14 mouse cellular contexts compared by ENCODE assay signal in the genomic region with DNA sequence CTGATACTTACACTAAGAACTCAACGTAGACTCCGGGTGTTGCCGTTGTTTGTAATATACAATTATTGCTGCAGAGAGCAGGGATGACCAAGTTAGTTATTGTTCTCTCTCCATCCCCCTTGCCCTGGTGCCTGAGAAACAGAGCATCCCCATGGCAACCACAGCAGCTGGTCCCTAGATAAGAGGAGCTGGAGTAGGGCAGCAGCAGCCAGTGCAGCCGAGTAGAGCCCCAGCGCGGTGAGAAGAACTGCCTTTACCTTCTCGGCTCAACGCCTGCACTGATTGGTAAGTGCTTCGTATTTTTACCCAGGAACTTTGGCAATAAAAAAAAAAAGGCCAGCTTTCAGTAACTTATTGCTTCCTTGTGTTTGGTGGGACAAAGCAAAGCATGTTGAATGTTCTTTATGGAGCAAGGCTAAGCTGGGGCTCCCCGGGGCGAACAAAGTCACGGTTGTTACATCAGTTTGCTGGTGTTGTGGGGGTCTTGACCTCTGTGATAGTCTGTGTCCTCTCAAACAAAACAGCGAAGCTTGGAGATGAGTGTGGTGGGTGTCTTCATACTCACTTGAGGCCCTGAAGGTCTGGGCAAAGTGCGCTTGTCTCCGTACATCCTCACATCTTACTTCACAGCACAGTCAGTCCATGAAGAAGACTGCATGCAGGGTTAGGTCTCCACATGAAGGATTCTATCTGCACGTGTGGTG. TPM values are rescaled to one million over a fixed set of nuclear protein-coding genes. Genes with fewer than 3 reads are reported as not detected.
DNase-seq lines count a peak whose midpoint lies in the region; ATAC-seq lines count a peak whose summit lies in the region.
"Had no signal": no experiment of that assay in that cellular context is flagged by ENCODE, and none has a peak within 500 bp of the region (broad histone marks: within the 10 kb centered on the region; RNA-seq: fewer than 3 reads in every experiment).

A gene (plus strand): TSS at position 207 of the 704 bp plus-strand sequence.

- H3K9me3 ChIP-seq in heart, embryonic 11.5 days (replicated peaks; ENCODE audit: control insufficient read depth, low read length), result no peaks in the 10 kb centered on the region
- no peaks in the 10 kb centered on the region for H3K9me3 ChIP-seq in forebrain, embryonic 13.5 days (replicated peaks)
- no peaks in the 10 kb centered on the region for H3K9me3 ChIP-seq in midbrain, embryonic 10.5 days (replicated peaks)
- no peaks in the 10 kb centered on the region for H3K9me3 ChIP-seq in intestine, embryonic 16.5 days (ENCODE audit: control insufficient read depth, low read length)
- H3K9me3 ChIP-seq in intestine, embryonic 15.5 days, result no peaks in the 10 kb centered on the region
- H3K9me3 ChIP-seq: heart, embryonic 15.5 days; limb, embryonic 15.5 days had no signal

- H3K4me3 ChIP-seq in heart, embryonic 11.5 days (ENCODE audit: low read depth, low read length), result peak within 1 kb of the TSS; percentile 10
- no peak within 1 kb of the TSS for H3K4me3 ChIP-seq in forebrain, embryonic 13.5 days
- peak within 1 kb of the TSS; percentile 34 for H3K4me3 ChIP-seq in midbrain, embryonic 10.5 days
- no peak within 1 kb of the TSS for H3K4me3 ChIP-seq in intestine, embryonic 16.5 days (ENCODE audit: low read length)
- H3K4me3 ChIP-seq in intestine, embryonic 15.5 days (replicated peaks), result no peak within 1 kb of the TSS
- H3K4me3 ChIP-seq: heart, embryonic 15.5 days; limb, embryonic 15.5 days had no signal

- H3K27ac ChIP-seq in heart, embryonic 11.5 days (ENCODE audit: low read depth, low read length), result no peak within 1 kb of the TSS
- no peak within 1 kb of the TSS for H3K27ac ChIP-seq in forebrain, embryonic 13.5 days
- H3K27ac ChIP-seq in midbrain, embryonic 10.5 days (replicated peaks), result peak within 1 kb of the TSS; percentile 74
- H3K27ac ChIP-seq in intestine, embryonic 16.5 days (ENCODE audit: low read length), result no peak within 1 kb of the TSS
- no peak within 1 kb of the TSS for H3K27ac ChIP-seq in intestine, embryonic 15.5 days
- H3K27ac ChIP-seq: heart, embryonic 15.5 days; limb, embryonic 15.5 days had no signal

- H3K4me2 ChIP-seq in heart, embryonic 11.5 days, result peak within 1 kb of the TSS; percentile 45
- H3K4me2 ChIP-seq in forebrain, embryonic 13.5 days, result peak within 1 kb of the TSS; percentile 8
- H3K4me2 ChIP-seq in intestine, embryonic 16.5 days (ENCODE audit: low read depth, low read length), result no peak within 1 kb of the TSS
- no peak within 1 kb of the TSS for H3K4me2 ChIP-seq in intestine, embryonic 15.5 days (replicated peaks)
- H3K4me2 ChIP-seq: heart, embryonic 15.5 days; limb, embryonic 15.5 days had no signal

- H3K36me3 ChIP-seq in heart, embryonic 11.5 days (ENCODE audit: control insufficient read depth, insufficient read depth, low read length), result no peaks in the 10 kb centered on the region
- no peaks in the 10 kb centered on the region for H3K36me3 ChIP-seq in forebrain, embryonic 13.5 days (ENCODE audit: poor library complexity, severe bottlenecking)
- no peaks in the 10 kb centered on the region for H3K36me3 ChIP-seq in midbrain, embryonic 10.5 days
- no peaks in the 10 kb centered on the region for H3K36me3 ChIP-seq in intestine, embryonic 16.5 days (ENCODE audit: control insufficient read depth, insufficient read depth, low read length)
- no peaks in the 10 kb centered on the region for H3K36me3 ChIP-seq in intestine, embryonic 15.5 days
- H3K36me3 ChIP-seq: heart, embryonic 15.5 days; limb, embryonic 15.5 days had no signal

- H3K9ac ChIP-seq in heart, embryonic 11.5 days (ENCODE audit: low read depth, low read length), result peak within 1 kb of the TSS; percentile 30; the same call in 1 of the 2 replicates
- H3K9ac ChIP-seq in forebrain, embryonic 13.5 days, result no peak within 1 kb of the TSS
- no peak within 1 kb of the TSS for H3K9ac ChIP-seq in intestine, embryonic 16.5 days (ENCODE audit: low read depth, low read length)
- no peak within 1 kb of the TSS for H3K9ac ChIP-seq in intestine, embryonic 15.5 days
- H3K9ac ChIP-seq: heart, embryonic 15.5 days; limb, embryonic 15.5 days had no signal

- no peaks in the 10 kb centered on the region for H3K27me3 ChIP-seq in heart, embryonic 11.5 days (ENCODE audit: control insufficient read depth, insufficient read depth, low read length)
- no peaks in the 10 kb centered on the region for H3K27me3 ChIP-seq in forebrain, embryonic 13.5 days
- peaks cover 6% of the 10 kb centered on the region; the same call in 1 of the 2 replicates for H3K27me3 ChIP-seq in midbrain, embryonic 10.5 days (ENCODE audit: low read depth, poor library complexity, severe bottlenecking)
- no peaks in the 10 kb centered on the region for H3K27me3 ChIP-seq in intestine, embryonic 16.5 days (replicated peaks; ENCODE audit: control insufficient read depth, insufficient read depth, low read length)
- no peaks in the 10 kb centered on the region for H3K27me3 ChIP-seq in intestine, embryonic 15.5 days (replicated peaks)
- H3K27me3 ChIP-seq: heart, embryonic 15.5 days; limb, embryonic 15.5 days had no signal

- intact Hi-C loops in heart, postnatal 36 days (cut with DNase I), result no loop called here

- ATAC-seq in heart, embryonic 11.5 days (replicated peaks; ENCODE audit: insufficient number of reproducible peaks, low FRiP score, low TSS enrichment), result no peak
- ATAC-seq in forebrain, embryonic 13.5 days, result peak; percentile 86; the same call in 1 of the 2 replicates
- no peak for ATAC-seq in intestine, embryonic 16.5 days
- no peak for ATAC-seq in intestine, embryonic 15.5 days
- ATAC-seq: Patski had no signal

- DNase-seq in heart, postnatal 36 days, result no peak
- peak; percentile 68 for DNase-seq in midbrain, embryonic 10.5 days (ENCODE audit: low spot score)
- DNase-seq in retina, embryonic 14.5 days (ENCODE audit: low spot score), result peak; percentile 79
- no peak for DNase-seq in thymus, postnatal 25 days
- DNase-seq: kidney, adult 2 months; lung, postnatal 36 days had no signal

- H3K4me1 ChIP-seq in heart, embryonic 11.5 days (ENCODE audit: control insufficient read depth, insufficient read depth, low read length), result peaks cover 13% of the 10 kb centered on the region
- peaks cover 8% of the 10 kb centered on the region for H3K4me1 ChIP-seq in forebrain, embryonic 13.5 days
- H3K4me1 ChIP-seq in midbrain, embryonic 10.5 days, result peaks cover 20% of the 10 kb centered on the region
- H3K4me1 ChIP-seq in intestine, embryonic 16.5 days (ENCODE audit: control insufficient read depth, insufficient read depth, low read length), result no peaks in the 10 kb centered on the region
- H3K4me1 ChIP-seq in intestine, embryonic 15.5 days (replicated peaks), result no peaks in the 10 kb centered on the region
- H3K4me1 ChIP-seq: limb, embryonic 15.5 days had no signal

- WGBS in heart, embryonic 11.5 days (ENCODE audit: insufficient replicate concordance), result 46% methylated on average over 16 of the region's 16 CpGs
- 62% methylated on average over 16 of the region's 16 CpGs for WGBS in forebrain, embryonic 13.5 days
- 51% methylated on average over 16 of the region's 16 CpGs for WGBS in midbrain, embryonic 10.5 days
- 63% methylated on average over 16 of the region's 16 CpGs for WGBS in intestine, embryonic 16.5 days
- WGBS in intestine, embryonic 15.5 days, result 67% methylated on average over 16 of the region's 16 CpGs

RNA-seq across cellular contexts. Expression of the gene that starts here (rescaled TPM):
- polyA plus RNA-seq in heart, embryonic 11.5 days (2014; fragmentation: Nextera tagmentation; extraction: Ambion mirVana), result 15.6 and 18.9 TPM in 2 replicates
- total RNA-seq in heart, postnatal 36 days (2021), result not detected
- polyA plus RNA-seq in forebrain, embryonic 13.5 days (2015; fragmentation: Nextera tagmentation; extraction: Ambion mirVana), result 4.1 and 5.1 TPM in 2 replicates
- 15.7 and 21.8 TPM in 2 replicates for polyA plus RNA-seq in midbrain, embryonic 10.5 days (2016; fragmentation: Nextera tagmentation; extraction: Ambion mirVana)
- 0.17 and 0.29 TPM in 2 replicates for polyA plus RNA-seq in intestine, embryonic 16.5 days (2015; fragmentation: Nextera tagmentation; extraction: Ambion mirVana)
- 0.39 TPM in 2 replicates for polyA plus RNA-seq in intestine, embryonic 15.5 days (2015; fragmentation: Nextera tagmentation; extraction: Ambion mirVana)
- total RNA-seq: neutrophil, adult 5-6 weeks had no signal
- polyA plus RNA-seq: kidney, adult 2 months; limb, embryonic 15.5 days; Patski had no signal

Comparison
In these comparisons a context has a peak if more than half of its experiments do, and no peak if none do; other contexts are left out.
1. H3K4me2 ChIP-seq: peak in heart, embryonic 11.5 days (single experiment) and forebrain, embryonic 13.5 days (single experiment); none in intestine, embryonic 16.5 days (single experiment) and intestine, embryonic 15.5 days (single experiment).
2. H3K4me3 ChIP-seq: peak in heart, embryonic 11.5 days (single experiment) and midbrain, embryonic 10.5 days (single experiment); none in forebrain, embryonic 13.5 days (single experiment), intestine, embryonic 16.5 days (single experiment) and intestine, embryonic 15.5 days (single experiment).
3. DNase-seq: peak in midbrain, embryonic 10.5 days (single experiment) and retina, embryonic 14.5 days (single experiment); none in heart, postnatal 36 days (0 of 2) and thymus, postnatal 25 days (single experiment).